Mouse (Mus musculus): Measurements from ENCODE around the gene Fntb. TPM values are rescaled to one million over a fixed set of nuclear protein-coding genes. Genes with fewer than 3 reads are reported as not detected.
"Not testable (repeated sequence)": the region's sequence is repeated elsewhere in the genome, so short reads cannot be mapped to it uniquely, and the experiment has no call there.

Gene Fntb
- total RNA-seq (2022): 10 to 100 TPM; 12.8 to 16.1 (median 14.9) TPM

DNA sequence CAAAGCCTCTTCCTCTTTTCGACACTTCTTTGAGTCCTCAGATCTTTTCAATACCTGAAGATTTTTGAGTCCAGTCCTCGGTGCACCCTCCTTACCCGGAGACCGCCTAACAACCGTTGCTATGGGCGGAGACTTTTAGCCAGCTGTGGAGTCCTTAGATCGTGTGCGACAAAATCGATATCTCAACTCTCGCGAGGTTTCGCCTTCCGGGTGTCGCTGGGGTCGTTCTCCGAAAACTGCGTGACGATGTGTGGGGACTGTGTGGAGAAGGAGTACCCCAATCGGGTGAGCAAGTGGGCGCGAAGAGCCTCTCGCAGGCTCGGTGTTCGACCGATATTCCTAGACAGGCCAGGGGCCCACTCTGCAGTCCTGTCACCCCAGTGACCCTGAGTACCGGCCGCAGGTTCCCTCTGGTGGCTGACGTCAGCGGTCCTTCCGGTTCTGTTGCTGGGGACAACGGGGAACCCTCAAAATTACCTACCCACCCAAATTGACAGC is at the start of gene Fntb, which contains the start of gene Churc1:
Fntb (plus strand) TSS at position 236 of the 498 bp plus-strand sequence.
Churc1 (plus strand) TSS at position 185 of the 498 bp plus-strand sequence.
- peak; percentile 90 for DNase-seq (ENCODE audit: low spot score)

GRCm38 (mm10) chr12:76718384-76718783 is 47.0 kb upstream of the Fntb start:
- DNase-seq (ENCODE audit: low spot score): no peak

DNA sequence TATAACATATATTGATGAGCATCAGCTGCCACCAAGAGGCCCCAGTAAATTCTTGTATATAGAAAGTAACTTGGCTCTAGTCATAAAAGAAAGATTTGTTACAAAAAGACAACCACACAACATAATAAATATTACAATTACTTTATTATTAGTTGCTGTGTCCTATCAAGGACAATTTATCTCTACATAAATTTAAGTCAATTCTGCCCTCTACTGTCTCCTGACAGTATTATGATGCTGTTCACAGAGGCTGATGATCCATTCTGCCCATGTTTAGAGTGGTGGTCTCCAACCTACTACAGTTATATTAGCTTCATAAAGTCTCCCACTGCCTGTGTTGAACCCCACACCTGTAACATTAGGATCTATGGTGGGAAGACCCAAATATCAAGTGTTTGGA is 44.8 kb upstream of the Fntb start:
- DNase-seq (ENCODE audit: low spot score): no peak

DNA sequence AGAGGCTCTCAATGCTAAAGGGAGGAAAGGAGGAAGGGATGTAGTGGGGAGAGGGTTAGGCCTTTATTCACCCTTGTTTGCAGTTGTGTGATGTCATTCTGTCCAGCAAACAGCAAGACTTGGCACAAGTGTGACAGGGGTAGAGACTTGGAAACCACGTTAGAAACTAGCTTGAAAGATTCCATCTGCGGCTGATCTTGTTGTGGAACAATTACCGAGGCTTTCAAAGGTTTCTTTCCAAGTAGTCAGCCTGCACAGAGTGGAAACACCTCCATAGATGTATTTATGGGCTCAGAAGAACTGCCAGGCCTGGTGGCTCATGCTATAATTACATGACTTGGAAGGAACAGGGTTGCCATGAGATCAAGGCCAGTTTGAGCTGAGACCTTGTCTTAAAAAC is 43.4 kb upstream of the Fntb start:
- DNase-seq (ENCODE audit: low spot score): no peak

GRCm38 (mm10) chr12:76727955-76728354 is 37.4 kb upstream of the Fntb start:
- DNase-seq (ENCODE audit: low spot score): no peak

GRCm38 (mm10) chr12:76750866-76751459 is 14.4 kb upstream of the Fntb start:
- DNase-seq (ENCODE audit: low spot score): no peak

- DNase-seq (ENCODE audit: low spot score): peak; percentile 30
These were observed 12.6 kb upstream of the Fntb start for GRCm38 (mm10) chr12:76752652-76753318.

- no peak for DNase-seq (ENCODE audit: low spot score)
These were observed 677 bp downstream of the Fntb start for GRCm38 (mm10) chr12:76765901-76766630.

- DNase-seq (ENCODE audit: low spot score): no peak
These were observed 5.6 kb downstream of the Fntb start for GRCm38 (mm10) chr12:76770841-76771500.

- no peak for DNase-seq (ENCODE audit: low spot score)
These were observed 6.2 kb downstream of the Fntb start for GRCm38 (mm10) chr12:76771540-76771939.

- DNase-seq (ENCODE audit: low spot score): no peak
These were observed 9.3 kb downstream of the Fntb start for GRCm38 (mm10) chr12:76774652-76775051.

DNA sequence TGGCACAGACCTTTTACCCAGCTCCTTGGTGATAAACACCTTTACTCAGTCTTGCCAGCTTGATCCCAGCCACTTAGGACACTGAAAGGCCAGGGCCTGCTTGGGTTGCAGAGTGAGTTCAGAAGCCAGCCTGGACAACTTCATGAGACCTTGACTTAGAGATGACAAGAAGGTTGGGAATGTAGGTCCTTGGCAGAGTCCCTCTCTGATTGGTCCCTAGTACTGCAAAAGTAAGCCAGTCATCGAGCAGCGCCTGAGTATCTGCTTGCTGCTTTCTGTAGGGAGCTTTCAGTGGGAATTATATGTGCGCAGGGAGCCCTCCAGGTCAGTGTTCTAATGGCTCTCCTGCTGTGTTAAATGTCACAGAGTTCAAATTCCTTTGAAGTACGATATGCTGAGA is 9.7 kb downstream of the Fntb start:
- no peak for DNase-seq (ENCODE audit: low spot score)

- DNase-seq (ENCODE audit: low spot score): no peak
These were observed 11.5 kb downstream of the Fntb start for GRCm38 (mm10) chr12:76776898-76777297.

GRCm38 (mm10) chr12:76777845-76778244 is 12.5 kb downstream of the Fntb start:
- no peak for DNase-seq (ENCODE audit: low spot score)

DNA sequence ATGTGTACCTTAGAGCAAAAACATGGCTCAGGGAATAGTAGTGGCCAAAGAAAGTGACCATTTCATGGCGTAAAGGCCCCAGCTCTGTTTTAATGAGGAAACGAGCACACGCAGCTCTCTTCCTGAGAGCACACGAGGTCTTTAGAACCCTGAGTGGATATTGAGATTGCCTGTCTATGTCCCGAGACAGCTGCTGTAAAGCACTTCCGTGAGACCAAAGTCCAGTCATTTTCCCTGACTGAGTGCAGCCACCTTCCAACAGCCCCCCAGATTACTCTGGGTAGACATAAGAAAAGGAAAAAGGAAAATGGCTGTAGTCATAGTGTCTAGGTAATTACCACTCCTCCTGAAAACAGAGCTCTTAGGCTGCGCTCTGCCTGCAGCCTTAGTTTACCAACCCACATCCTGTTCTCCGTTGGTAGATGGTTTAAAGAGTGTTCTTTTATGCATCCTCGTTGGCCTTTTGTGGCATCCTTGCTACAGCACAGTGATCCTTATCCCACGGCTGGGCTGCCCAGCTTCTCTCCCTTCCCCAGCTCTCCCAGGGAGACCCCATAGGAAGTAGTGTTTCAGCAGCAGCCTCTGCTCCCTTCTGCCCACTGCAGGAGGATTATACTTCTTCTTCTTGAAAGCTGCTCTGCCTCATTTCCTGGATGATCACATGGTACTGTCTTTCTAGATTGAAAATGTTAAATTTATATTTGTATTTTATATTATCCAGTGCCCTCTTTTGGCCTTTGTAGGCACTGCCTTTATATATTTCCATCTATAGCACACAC is 13.1 kb downstream of the Fntb start:
- no peak for DNase-seq (ENCODE audit: low spot score)

DNA sequence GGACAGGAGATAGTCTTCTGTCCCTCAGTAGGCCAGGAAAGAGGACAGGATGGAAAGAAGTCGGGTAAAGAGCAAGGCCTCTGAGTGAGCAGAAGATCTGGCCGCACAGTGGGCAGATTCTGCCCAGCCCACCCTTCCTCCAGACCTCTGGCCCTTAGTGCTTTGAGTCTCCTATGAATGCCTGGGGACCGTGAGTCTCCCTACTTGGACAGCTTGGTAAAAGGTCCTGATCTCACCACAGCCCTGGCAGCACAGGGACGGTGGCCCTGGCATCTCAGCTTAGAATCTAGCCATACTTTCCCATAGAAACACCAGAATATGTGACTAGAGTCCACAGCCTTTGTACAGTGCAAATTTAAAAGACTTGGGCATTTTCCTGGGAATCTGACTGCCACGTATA is 14.6 kb downstream of the Fntb start:
- no peak for DNase-seq (ENCODE audit: low spot score)

DNA sequence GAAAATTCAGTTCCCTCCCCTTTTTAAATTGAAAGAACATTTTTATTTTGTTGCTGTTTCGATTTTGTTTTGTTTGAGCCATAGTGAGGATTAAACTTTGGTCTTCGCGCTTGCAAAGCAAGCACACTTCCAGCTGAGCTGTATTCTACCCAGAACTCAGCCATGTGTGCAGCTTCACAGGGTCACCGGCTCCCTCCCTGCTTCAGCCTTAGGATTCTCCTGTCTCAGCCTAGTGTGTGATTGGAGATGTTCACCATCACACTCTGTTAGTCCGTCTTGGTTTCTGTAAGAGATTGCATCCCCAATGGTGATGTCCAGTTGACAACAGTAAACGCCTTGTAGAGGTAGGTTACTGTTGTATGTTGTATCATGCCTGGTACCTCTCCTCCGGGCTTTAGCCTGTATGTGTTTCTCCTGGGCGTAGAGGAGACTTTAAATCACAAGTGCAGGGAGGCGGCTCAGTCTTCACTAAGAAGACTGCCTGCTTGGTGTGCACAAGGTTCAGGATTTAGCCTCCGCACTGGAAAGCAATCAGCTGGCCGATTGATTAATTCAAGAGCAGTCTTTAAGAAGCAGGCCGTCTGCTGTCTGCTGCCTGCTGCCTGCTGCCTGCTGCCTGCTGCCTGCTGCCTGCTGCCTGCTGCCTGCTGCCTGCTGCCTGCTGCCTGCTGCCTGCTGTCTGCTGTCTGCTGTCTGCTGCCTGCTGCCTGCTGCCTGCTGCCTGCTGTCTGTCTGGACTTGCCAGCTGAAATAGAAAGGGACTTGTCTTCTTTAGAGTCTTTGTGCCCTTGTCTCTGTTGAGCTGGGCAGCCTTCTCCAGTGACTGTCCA is 15.5 kb downstream of the Fntb start:
- no peak for DNase-seq (ENCODE audit: low spot score)

DNA sequence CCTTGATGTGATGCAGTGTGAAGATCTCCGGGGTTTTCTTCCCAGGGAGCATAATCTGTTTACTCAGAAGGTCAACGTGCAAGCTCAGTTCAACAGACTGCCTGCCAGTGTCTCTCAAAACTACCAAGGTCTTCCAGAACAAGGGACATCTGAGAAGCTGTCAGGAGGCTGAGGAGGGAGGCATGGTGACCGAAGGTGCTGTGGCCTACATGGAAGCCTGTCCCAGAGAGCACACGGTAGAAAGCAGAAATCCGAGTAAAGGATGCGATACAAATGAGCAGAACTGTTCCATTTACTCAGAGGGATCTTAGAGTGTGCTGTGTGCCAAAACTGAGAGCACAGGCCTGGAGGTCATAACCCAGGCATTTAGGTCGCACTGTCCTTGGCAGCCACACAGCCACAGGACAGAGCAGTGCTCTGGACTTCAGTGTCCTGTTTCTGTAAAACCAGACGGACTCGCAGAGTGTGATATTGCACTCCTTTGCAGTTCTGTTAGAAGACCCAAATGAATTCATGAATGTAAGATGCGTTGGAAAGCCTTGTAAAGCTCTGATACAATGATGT is 18.7 kb downstream of the Fntb start:
- peak; percentile 15 for DNase-seq (ENCODE audit: low spot score)

DNA sequence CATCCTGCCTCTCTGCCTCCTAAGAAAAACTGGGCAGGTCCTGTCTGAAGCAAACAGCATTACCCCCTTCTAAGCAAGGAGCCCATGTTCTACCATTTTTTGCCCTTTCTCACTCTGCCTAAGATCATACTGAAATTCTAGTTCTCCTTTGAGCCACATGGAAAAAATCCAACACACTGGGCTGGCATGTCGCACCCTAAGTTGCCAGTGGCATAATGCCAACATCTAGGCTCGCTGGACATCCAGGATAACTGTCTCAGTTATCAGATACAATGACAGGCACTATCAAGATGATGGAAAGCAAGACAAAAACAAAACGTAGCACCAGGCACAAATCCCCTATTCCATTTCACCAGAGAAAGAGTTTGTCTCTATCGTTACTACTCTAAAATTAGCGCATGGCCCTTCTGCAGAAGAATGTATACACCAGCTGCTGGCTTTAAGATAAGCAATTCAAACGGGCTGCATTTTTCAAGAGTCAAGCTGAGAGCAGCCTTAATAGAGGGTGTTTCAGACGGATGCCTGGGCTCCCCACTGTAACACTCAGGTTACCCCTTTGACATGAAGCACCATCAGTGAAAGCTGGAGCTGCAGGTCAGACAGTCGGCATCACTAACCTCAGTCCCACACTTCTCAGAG is 25.2 kb downstream of the Fntb start:
- no peak for DNase-seq (ENCODE audit: low spot score)

GRCm38 (mm10) chr12:76792540-76792939 is 27.2 kb downstream of the Fntb start:
- DNase-seq (ENCODE audit: low spot score): not testable (repeated sequence)

Measured in heart, adult 8-10 months (tissue).